Mouse (Mus musculus): Measurements from ENCODE around the gene Ap2a1. TPM values are rescaled to one million over a fixed set of nuclear protein-coding genes. Genes with fewer than 3 reads are reported as not detected.
A peak's percentile ranks its signal among the peaks of the same experiment; 100 is the strongest.

Gene Ap2a1
- total RNA-seq, 2 experiments from 2014 or later: 29.4 to 36.0 TPM

DNA sequence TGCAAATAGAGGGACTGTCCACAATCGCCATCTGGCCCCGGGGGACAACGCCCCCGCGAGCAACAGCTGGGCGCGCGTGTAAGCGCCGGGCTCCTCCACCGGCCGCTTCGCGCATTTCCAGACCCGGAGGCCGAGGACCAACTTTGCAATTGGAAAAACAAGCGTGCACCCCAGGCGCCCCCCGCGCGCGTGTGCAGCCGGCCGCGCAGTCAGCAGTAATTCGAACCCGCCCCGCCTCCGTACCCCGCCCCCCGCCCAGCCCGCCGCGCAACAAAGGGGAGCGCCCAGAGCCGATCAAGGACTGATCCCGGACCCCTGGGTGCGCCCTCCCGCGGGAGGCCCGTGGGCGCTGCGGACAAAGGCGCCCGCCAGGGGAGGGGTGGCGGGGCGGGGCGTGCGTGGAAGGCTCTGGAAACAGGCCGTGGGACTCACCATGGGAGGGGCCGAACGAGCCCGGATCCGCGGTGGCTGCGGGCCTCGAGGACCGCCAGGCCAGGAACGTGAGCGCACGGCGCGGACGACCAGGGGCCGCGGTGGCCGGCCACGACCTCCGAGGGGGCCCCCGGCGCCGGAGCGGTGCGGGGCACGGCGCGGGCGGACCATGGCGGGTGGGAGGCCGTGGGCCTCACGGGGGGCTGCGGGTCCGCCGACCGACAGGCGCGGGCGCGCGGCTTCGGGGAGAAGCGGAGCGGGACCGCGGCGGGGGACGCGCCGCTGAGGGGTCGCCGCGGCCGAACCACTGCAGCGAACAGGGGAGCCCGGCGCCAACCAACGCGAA lies 60.2 kb downstream of the Ap2a1 start:
- no peak for ATAC-seq (replicated peaks; ENCODE audit: low FRiP score, poor library complexity, severe bottlenecking)

DNA sequence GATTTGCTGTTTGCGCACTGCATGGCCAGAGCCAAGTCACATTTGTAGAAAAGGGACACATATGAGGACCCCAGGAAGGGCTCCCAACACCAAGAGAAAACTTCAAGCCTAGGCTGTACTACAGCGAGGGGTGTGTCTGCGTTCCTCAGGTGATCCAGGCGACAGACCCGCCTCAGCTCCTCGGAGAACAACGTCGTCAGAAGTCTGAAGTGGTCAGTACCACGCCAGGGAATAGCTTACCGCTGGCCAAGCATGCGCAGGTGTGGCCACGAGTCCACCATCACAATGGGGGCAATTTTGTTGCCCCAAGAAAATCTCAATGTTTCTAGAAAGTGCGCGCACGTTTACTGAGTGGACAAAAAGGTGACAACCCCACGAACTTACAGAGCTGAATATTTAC lies 60.8 kb downstream of the Ap2a1 start:
- no peak for ATAC-seq (replicated peaks; ENCODE audit: low FRiP score, poor library complexity, severe bottlenecking)

DNA sequence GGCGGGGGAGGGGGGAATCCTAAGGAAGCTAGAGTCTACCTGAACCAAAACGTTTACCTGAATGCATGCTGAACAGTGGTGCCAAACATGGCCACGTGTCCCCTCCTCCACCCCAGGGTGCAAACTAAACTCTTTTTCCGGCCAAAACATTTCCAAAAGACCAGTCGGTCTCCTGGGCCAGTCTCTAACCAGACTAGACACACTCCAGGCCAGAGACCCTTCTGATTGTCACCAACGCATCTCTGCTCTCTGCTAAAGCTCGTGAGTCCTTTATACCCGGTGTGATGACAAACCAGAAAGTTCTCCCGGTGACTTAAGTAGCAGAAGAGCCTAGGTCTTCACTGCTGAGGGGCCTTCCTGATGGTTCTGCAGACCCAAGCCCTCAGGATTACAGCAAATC lies 61.5 kb downstream of the Ap2a1 start:
- ATAC-seq (replicated peaks; ENCODE audit: low FRiP score, poor library complexity, severe bottlenecking): no peak

DNA sequence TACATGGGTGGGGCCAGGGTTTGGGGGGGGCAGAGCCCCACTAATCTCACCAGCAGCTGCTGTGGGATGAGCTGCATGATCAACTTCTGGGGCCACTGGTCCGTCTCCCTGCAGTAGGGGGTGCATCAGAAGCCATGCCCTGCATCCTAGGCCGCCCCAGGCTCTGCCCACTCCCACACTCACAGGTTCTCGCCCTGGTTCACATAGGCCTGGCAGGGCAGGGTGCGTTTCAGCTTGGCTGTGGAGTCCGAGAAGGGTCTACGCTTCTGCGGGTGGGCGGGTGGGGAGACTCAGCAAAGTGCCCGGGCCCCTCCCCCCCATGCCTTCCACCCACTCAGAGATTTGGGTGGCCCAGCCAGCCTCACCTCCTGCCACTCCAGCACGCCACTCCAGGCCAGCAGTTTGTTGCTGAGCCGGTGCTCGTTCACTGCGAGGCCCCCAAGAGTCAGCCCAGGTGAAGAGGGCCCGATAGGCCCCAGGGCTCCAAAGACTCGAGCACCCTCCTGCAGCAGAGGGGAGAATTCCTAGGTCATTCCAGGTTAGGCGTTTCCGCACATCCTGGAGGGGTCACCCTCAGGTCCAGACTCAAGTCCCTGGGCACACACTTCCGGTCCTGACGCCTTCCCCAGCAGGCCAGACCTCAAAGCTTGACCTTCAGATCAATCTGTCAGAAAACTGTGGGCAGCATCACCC lies 62.1 kb downstream of the Ap2a1 start:
- ATAC-seq (replicated peaks; ENCODE audit: low FRiP score, poor library complexity, severe bottlenecking): no peak

DNA sequence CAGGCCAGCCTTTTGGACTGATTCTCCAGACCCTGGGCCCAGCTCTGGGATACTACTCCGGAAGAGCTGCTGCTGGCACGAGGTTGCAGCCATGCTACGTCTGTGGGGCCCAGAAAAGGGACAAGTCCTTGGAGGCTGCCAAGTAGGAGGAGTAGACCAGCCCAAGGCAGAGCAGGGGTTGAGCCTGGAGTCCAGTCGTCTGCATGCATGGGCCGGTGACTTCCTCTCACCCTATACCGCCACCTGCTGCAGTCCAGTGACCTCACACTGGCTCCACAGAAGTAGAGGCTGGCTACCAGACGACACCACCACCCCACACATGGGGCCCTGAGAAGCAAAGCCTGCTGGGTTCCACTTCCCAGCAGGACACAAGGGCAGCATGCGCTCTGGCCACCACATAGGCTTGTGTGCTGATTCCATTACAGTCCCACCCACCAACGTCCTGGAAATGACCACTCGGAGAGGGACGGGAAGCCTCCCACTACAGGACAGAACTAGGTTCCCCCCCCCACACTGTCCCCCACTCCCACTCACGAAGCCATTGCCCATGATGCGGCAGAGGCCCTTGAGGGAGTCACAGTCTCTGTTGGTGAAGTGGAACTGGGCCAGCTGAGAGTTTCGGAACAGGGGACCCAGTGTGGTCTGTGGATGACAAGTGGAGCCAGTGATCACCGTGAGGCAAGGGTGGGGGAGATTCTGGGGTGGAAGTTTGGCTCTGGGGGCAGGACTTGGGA lies 62.9 kb downstream of the Ap2a1 start:
- no peak for ATAC-seq (replicated peaks; ENCODE audit: low FRiP score, poor library complexity, severe bottlenecking)

DNA sequence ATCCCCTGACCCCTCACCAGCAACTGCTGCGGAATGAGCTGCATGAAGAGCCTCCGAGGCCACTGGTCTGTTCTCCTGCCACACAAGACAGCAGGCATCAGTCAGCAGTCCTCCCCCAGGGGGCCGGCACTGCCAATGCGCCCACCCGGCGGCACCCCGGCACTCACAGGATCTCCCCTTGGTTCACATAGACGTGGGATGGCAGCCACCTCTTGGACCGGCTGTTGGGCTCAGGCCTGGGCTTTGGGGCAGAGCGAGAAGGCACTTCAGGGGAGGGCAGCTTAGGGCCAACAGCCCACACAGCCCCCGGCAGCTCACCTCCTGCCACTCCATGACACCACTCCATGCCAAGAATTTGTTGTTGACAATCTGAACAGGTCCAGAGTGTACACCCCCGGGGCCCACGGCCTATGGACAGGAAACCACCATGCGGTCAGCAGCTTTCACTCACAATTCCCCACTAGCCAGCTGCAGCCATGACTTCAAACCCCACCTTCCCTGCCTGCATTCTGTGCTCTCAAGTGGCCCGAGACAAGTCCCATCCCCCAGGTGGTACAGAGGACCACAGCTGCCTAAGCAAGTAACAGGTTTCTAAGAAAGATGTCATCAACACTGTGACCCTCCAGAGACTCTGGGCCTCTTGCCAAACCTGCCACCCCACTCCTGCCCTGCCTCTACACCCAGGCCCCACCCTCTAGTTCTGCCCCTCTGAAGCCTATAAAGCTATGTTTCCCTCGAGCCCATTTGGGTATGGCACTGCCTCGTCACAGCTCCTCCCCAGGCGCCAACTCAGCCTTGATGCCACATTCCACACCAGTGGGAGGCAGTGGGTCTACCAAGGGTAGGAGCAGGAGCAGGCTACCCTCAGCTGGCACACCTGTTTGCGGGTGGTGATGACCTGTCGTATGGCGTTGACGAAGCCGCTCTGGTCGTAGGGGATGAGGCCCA lies 64.4 kb downstream of the Ap2a1 start:
- ATAC-seq (replicated peaks; ENCODE audit: low FRiP score, poor library complexity, severe bottlenecking): no peak

DNA sequence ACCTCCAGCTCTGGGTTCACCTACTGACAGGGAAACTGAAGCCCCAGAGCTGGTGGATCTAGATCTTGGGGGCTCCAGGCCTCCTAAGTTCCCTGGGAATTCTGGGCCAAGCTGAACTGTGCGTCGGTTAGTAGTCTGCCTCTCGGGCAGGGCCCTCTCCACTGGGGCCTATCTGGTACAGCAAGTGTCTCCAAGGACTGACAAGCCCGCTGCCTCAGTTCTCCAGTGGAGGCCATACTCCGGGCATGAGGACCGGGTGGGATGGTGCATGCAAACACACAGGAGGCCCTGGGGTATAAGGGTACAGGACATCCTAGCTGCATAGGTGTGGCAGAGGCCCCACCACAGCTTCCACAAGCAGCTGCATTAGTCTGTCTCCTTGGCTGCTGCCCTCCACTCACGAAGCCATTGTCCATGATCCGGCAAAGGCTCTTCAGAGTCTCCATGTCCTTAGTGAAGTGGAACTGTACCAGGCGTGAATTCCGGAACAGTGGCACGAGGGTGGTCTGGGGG lies 65.3 kb downstream of the Ap2a1 start:
- ATAC-seq (replicated peaks; ENCODE audit: low FRiP score, poor library complexity, severe bottlenecking): no peak

DNA sequence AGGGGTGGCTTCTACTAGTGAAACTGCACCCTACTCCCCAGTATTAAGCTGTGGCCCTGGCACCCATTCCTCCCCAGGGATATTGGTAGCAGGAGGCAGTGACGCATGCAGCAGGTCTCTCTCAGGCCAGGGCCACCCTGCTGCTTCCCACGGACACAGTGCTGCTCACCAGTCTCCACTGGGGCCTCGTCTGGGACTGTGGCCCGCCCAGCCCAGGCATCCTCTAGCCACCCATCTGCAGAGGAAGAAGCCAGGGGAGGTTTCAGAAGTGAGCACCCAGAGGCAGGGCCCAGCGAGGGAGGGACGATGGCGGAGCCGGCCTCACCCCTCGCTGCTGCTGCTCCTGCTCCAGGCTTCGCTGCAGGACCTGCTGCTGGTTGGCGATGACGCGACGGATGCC lies 66.1 kb downstream of the Ap2a1 start:
- ATAC-seq (replicated peaks; ENCODE audit: low FRiP score, poor library complexity, severe bottlenecking): no peak

DNA sequence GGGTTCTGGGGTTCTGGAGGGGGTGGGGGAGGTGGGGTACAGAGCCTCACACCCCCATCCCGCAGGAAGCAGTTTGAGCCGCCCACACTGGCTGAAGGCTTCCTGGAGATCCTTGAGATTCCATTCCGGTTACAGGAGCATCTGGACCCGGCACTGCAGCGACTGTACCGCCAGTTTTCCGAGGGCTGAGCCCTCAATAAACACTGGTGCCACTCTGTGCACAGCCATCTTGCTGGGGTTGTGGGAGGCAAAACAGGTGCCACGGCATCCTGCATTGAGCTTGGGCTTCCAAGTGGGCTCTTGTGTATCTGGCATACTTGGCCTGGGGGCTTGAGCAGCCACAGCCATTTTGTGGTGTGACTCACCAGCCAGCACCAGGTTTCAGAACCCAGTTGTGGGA lies 66.9 kb downstream of the Ap2a1 start:
- ATAC-seq (replicated peaks; ENCODE audit: low FRiP score, poor library complexity, severe bottlenecking): no peak

DNA sequence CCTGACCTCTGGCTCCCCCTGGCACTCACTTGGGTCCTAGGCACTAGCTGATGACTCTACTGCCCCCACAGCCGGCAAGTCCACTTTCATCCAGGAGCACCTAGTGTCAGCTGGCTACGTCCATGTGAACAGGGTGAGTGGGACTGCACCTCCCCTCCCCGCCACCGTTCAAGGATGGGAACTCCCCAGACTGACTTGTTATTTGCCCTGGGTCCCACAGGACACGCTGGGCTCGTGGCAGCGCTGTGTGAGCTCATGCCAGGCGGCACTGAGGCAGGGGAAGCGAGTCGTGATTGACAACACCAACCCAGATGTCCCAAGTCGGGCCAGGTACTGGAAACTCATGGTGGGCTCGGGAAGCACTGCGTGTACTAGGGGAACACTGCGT lies 67.9 kb downstream of the Ap2a1 start:
- ATAC-seq (replicated peaks; ENCODE audit: low FRiP score, poor library complexity, severe bottlenecking): no peak

DNA sequence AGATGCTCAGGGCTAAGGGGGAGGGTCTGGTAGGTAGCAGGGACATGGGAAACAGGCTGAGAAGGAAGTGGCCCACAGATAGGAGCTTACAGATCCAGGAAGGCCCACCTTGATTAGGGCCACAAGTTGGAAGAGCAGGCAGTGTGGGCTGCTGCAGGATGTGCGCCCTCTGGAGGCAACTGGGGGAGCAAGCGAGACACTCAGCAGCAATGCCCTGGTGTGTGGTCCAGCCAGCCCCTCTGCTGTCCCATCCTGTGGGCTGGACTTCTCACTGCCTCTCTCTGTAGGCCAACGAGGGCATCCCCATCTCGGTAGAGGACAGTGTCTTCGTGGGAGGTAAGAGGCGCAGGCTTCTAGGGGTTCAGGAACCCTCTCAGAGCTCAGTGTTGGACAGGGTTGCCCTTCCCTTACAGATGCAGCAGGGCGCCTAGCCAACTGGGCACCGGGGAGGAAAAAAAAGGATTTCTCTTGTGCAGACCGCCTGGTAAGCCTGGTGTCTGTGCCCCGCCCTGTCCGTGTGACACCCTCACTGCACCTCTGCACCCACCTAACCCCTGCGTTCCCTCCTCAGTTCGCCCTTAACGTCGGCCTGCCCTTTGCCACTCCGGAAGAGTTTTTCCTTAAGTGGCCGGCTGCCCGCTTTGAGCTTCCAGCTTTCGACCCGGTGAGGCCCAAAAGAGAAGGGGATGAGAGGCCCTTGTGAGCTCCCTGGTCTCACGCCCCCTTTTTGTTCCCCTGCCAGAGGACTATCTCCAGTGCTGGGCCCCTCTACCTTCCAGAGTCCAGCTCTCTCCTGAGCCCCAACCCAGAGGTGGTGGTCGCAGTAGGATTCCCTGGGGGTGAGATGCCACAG lies 68.5 kb downstream of the Ap2a1 start:
- ATAC-seq (replicated peaks; ENCODE audit: low FRiP score, poor library complexity, severe bottlenecking): peak; percentile 48

DNA sequence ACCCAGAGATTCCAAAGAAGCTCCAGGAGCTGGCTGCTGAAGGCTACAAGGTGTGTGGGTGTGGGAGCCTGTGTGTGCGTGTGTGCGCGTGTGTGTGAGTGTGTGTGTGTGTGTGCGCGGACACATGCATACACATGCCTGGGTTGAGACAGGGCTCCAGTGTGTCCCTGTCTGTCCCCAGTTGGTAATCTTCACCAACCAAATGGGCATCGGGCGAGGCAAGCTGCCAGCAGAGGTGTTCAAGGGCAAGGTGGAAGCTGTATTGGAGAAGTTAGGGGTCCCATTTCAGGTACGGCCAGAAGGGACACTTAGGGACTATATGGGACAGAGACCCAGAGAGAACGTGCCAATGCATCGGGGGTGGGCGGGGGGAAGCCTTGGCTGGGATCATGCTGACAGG lies 69.4 kb downstream of the Ap2a1 start:
- ATAC-seq (replicated peaks; ENCODE audit: low FRiP score, poor library complexity, severe bottlenecking): no peak

DNA sequence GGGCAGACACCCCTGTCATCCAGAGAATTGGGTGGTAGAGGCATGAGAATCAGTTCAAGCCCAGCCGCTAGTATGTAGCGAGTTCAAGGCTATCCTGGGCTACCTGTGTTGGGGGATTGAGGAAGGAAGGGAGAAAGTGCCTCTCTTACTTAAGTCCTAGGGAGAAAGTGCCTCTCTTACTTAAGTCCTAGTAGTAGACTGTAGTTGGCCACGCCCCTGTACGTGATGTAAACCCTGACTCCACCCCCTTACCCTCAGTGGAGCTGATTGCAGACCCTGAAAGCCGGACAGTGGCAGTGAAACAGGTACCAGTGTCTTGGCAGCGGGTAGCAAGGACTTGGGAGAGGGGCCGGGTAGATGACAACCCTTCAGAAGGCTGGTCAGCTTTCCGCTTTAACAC lies 71.4 kb downstream of the Ap2a1 start:
- peak; percentile 44; the same call in 1 of the 2 replicates for ATAC-seq (replicated peaks; ENCODE audit: low FRiP score, poor library complexity, severe bottlenecking)

DNA sequence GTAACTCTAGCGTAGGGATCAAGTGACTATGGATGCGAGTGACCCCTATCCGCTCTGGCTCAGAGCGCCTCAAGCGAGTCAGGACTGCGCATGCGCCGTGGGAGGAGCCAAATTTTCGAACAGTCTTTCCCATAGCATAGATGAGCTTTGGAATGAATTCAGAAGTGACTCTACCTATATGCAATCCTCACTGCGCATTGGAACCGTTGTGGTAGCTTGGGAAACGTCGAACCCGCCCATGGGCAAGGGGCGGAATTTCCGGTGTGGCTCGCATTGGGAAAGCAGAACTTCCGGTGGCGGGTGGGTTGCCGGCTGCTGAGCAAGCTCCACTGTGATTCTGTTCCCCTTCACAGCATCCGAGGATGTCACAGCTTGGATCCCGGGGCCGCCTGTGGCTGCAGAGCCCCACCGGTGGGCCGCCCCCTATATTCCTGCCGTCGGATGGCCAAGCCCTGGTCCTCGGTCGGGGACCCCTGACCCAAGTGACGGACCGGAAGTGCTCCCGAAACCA lies 72.2 kb downstream of the Ap2a1 start, which contains the start of gene Pnkp:
Gene Pnkp (plus strand): TSS at position 98 of the 511 bp plus-strand sequence.
- ATAC-seq (replicated peaks; ENCODE audit: low FRiP score, poor library complexity, severe bottlenecking): peak; percentile 41

DNA sequence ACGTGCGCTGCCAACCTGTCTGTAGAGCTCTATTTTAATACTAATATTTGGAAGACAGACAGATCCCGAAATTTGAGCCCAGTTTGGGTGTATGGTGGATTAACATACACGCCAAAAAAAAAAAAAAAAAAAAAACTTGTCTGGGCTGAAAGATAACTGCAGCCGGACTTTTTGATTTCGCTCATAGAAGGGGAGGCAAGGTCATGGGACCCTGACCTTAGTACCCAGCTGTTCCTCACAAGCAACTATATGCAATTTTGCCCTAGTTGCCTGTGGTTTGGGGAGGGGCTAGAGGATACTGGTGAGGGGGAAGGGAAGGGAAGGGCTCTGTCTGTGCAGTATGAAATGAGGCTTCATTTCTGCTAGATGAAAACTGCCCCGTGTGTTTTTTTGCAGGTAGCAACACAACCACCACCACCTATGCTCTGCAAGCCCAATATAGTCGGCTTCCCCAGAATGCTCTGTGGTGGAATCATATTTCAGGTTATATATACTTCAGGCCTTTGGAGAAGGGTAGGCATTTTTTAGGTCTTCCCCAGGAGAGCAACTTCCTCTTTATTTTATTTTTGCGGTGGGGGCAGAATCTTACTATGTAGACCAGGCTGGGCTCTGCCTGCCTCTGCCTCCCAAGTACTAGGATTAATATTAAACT lies 72.9 kb downstream of the Ap2a1 start:
- no peak for ATAC-seq (replicated peaks; ENCODE audit: low FRiP score, poor library complexity, severe bottlenecking)

DNA sequence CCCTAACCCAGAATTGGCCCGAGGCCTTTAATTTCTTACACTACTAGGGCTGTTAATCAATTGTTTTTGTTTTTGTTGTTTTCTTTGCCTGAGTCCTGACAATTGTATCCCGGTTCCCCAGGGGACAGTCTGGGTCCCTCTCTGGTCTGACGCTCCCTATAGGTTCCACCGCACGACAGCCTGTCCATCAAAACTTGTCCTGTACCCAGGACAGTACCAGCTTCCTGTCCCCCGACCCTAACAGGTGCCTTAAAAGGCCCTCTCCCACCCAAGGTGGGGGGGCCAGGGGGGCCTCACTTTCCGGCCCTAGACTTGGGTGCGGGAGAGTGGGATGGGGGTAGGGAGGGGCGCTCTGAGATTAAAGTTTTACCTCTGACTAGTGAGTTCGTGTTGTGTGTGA lies 74.3 kb downstream of the Ap2a1 start:
- no peak for ATAC-seq (replicated peaks; ENCODE audit: low FRiP score, poor library complexity, severe bottlenecking)

DNA sequence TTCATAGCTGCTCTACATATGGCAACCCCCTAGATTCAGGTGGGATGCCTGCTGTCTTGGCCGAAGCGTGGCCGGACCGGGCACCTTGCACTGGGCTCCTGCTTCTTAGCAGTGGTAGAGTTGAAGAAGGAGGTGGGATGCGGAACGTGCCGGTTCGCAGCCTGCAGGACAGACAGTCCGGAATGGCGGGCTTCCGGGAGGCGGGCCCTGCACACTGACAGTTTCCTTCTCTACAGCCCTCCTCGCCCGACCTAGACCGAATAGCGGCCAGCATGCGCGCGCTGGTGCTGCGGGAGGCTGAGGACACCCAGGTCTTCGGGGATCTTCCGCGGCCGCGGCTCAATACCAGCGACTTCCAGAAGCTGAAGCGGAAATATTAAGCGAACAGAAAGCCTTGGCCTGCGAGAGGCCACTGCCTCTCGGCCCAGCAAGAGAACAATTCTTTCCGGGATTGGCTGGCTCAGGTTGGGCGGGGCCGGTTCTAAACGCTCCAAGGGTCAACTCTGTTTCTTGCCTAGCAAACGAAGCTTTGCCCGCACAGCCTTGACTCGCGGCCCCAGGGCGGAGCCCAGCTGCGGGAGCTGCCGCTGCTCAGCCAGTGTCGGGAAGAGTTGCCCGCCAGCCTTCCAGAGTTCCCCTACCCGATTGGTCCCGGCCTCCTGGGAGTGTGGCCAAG lies 74.8 kb downstream of the Ap2a1 start:
- peak; percentile 57 for ATAC-seq (replicated peaks; ENCODE audit: low FRiP score, poor library complexity, severe bottlenecking)
